Mouse (Mus musculus) CH12.LX (cell line): Measurements from ENCODE around the gene Ttc7b. TPM values are rescaled to one million over a fixed set of nuclear protein-coding genes. Genes with fewer than 3 reads are reported as not detected.

Experiments
- DNase-seq: peaks from one replicate; pipeline ENCODE4 v3.0.0-alpha.2; 2013; ENCODE audit errors: extremely low read depth
- H3K27ac ChIP-seq: 2 replicates; pipeline ENCODE4 v1.5.1; 2012; ENCODE audit warnings: low read depth, mild to moderate bottlenecking, control low read depth, moderate library complexity; ENCODE audit not compliant: insufficient read depth
- H3K27me3 ChIP-seq: replicated peaks from 2 replicates; pipeline ENCODE3; 2012; ENCODE audit warnings: inconsistent platforms
- H3K36me3 ChIP-seq, 2 experiments: replicated peaks in 1 of 2; 2 replicates each; pipeline versions ENCODE3 to v1.6.1; 2012; ENCODE audit warnings: inconsistent platforms in 1 of 2, low read length in 1 of 2, mild to moderate bottlenecking in 1 of 2, mixed read lengths in 1 of 2, moderate library complexity in 1 of 2; ENCODE audit not compliant: control insufficient read depth in 1 of 2, insufficient read depth in 1 of 2
- H3K4me1 ChIP-seq, 2 experiments: 2 replicates each; pipeline ENCODE4 v1.6.1; 2012; ENCODE audit warnings: inconsistent platforms in 1 of 2, moderate library complexity in 1 of 2; ENCODE audit not compliant: insufficient read depth in 2 of 2, control insufficient read depth in 1 of 2
- H3K4me2 ChIP-seq: 2 replicates; pipeline ENCODE4 v1.6.1; 2012; ENCODE audit warnings: low read depth, mild to moderate bottlenecking, control low read depth; ENCODE audit not compliant: poor library complexity, insufficient read depth, severe bottlenecking
- H3K4me3 ChIP-seq, 3 experiments: fragments of 150-350 bp in 1 of 3; sonication (generic) in 1 of 3; replicated peaks in 1 of 3; 2 replicates each; pipeline versions ENCODE3 to v1.5.1; 2011 to 2012; ENCODE audit warnings: low read depth in 2 of 3, low read length in 2 of 3, mild to moderate bottlenecking in 2 of 3, moderate library complexity in 2 of 3, control low read depth in 1 of 3, improper control_type of control experiment in 1 of 3, inconsistent platforms in 1 of 3, mixed read lengths in 1 of 3; ENCODE audit not compliant: poor library complexity in 1 of 3
- H3K79me2 ChIP-seq: replicated peaks from 2 replicates; pipeline ENCODE4 v1.6.1; 2012; ENCODE audit warnings: mild to moderate bottlenecking, moderate library complexity; ENCODE audit not compliant: control insufficient read depth, poor library complexity, insufficient read depth, severe bottlenecking; ENCODE audit errors: extremely low read depth
- H3K9ac ChIP-seq: 2 replicates; pipeline ENCODE4 v1.6.1; 2012; ENCODE audit warnings: low read depth, mild to moderate bottlenecking, control low read depth, moderate library complexity; ENCODE audit not compliant: insufficient read depth
- H3K9me3 ChIP-seq: replicated peaks from 2 replicates; pipeline ENCODE3; 2012; ENCODE audit warnings: low read length, inconsistent platforms, mixed read lengths
- BHLHE40 ChIP-seq: IDR thresholded peaks from 2 replicates; pipeline ENCODE4 v1.6.1; 2011; ENCODE audit warnings: mild to moderate bottlenecking, low read depth, low read length, improper control_type of control experiment
- CHD2 ChIP-seq: IDR thresholded peaks from 2 replicates; pipeline ENCODE4 v1.6.1; 2011; ENCODE audit warnings: low read length, improper control_type of control experiment
- E2F4 ChIP-seq: IDR thresholded peaks from 2 replicates; pipeline ENCODE4 v1.6.1; 2011; ENCODE audit warnings: low read depth, low read length, improper control_type of control experiment; ENCODE audit not compliant: insufficient replicate concordance
- ELF1 ChIP-seq: IDR thresholded peaks from 2 replicates; pipeline ENCODE4 v1.6.1; 2014; ENCODE audit warnings: low read depth, mild to moderate bottlenecking, inconsistent platforms, low read length, improper control_type of control experiment
- EP300 ChIP-seq: IDR thresholded peaks from 2 replicates; pipeline ENCODE4 v1.6.1; 2011; ENCODE audit warnings: low read length, improper control_type of control experiment
- ETS1 ChIP-seq: conservative IDR thresholded peaks from 2 replicates; pipeline ENCODE4 v1.6.1; 2012; ENCODE audit warnings: low read depth, mild to moderate bottlenecking, inconsistent platforms, low read length, improper control_type of control experiment, moderate library complexity
- GABPA ChIP-seq: IDR thresholded peaks from 2 replicates; pipeline ENCODE4 v1.6.1; 2012; ENCODE audit warnings: low read depth, low read length, improper control_type of control experiment, inconsistent platforms; ENCODE audit not compliant: insufficient replicate concordance
- MAFK ChIP-seq: IDR thresholded peaks from 2 replicates; pipeline ENCODE4 v1.6.1; 2011; ENCODE audit warnings: low read length, improper control_type of control experiment; ENCODE audit not compliant: insufficient replicate concordance
- MAZ ChIP-seq: IDR thresholded peaks from 2 replicates; pipeline ENCODE4 v1.6.1; 2012; ENCODE audit warnings: low read depth, mild to moderate bottlenecking, inconsistent platforms, low read length, improper control_type of control experiment, moderate library complexity
- MEF2A ChIP-seq: IDR thresholded peaks from 2 replicates; pipeline ENCODE4 v1.6.1; 2014; ENCODE audit warnings: low read depth, mild to moderate bottlenecking, inconsistent platforms, low read length, improper control_type of control experiment, borderline replicate concordance
- MXI1 ChIP-seq: IDR thresholded peaks from 2 replicates; pipeline ENCODE4 v1.6.1; 2011; ENCODE audit warnings: mild to moderate bottlenecking, low read depth, low read length, improper control_type of control experiment
- NELFE ChIP-seq: IDR thresholded peaks from 2 replicates; pipeline ENCODE4 v1.6.1; 2011; ENCODE audit warnings: low read depth, low read length, improper control_type of control experiment
- NRF1 ChIP-seq: IDR thresholded peaks from 2 replicates; pipeline ENCODE4 v1.6.1; 2014; ENCODE audit warnings: low read depth, mild to moderate bottlenecking, inconsistent platforms, low read length, improper control_type of control experiment, moderate library complexity
- RCOR1 ChIP-seq: conservative IDR thresholded peaks from 2 replicates; pipeline ENCODE4 v1.6.1; 2012; ENCODE audit warnings: low read depth, mild to moderate bottlenecking, inconsistent platforms, low read length, improper control_type of control experiment
- SIN3A ChIP-seq: IDR thresholded peaks from 2 replicates; pipeline ENCODE4 v1.6.1; 2012; ENCODE audit warnings: low read length, improper control_type of control experiment, inconsistent platforms
- UBTF ChIP-seq: IDR thresholded peaks from 2 replicates; pipeline ENCODE4 v1.6.1; 2012; ENCODE audit warnings: low read depth, mild to moderate bottlenecking, inconsistent platforms, low read length, improper control_type of control experiment, moderate library complexity
- USF2 ChIP-seq: conservative IDR thresholded peaks from 2 replicates; pipeline ENCODE4 v1.6.1; 2011; ENCODE audit warnings: low read depth, low read length, improper control_type of control experiment
- ZNF384 ChIP-seq: IDR thresholded peaks from 2 replicates; pipeline ENCODE4 v1.6.1; 2012; ENCODE audit warnings: low read depth, low read length, improper control_type of control experiment, inconsistent platforms
- dilution Hi-C: fragments of 300-500 bp; cut with MboI; formaldehyde crosslinking; loops from 2 replicates; pipeline ENCODE4 v1.14.3; 2020; ENCODE audit warnings: low sequenced_read_pairs; ENCODE audit not compliant: extremely low pct_unique_long_range_greater_than_20kb, extremely low pct_ligation_motif_present
- in situ Hi-C: fragments of 300-500 bp; cut with MboI; formaldehyde crosslinking; loops from 3 replicates; pipeline ENCODE4 v1.14.3; 2019; ENCODE audit warnings: low sequenced_read_pairs, low pct_ligation_motif_present, low pct_unique_long_range_greater_than_20kb, mixed read lengths
- polyA plus RNA-seq: library from polyadenylated mRNA; unstranded; fragments of >175 nt; gene quantifications from 2 replicates; pipeline ENCODE4 v1.2.1, GENCODE M21; 2012; ENCODE audit warnings: low read depth; ENCODE audit not compliant: insufficient read length
- total RNA-seq, 2 experiments: library from RNA; depleted of rRNA; stranded (reverse); fragments of 300-350 nt in 1 of 2; fragments of >200 nt in 1 of 2; gene quantifications; 2 replicates each; pipeline ENCODE4 v1.2.3; 2012 to 2014

Ttc7b gene
- total and polyA plus RNA-seq, 3 experiments: 7.8 to 18.3 (median 12.7) TPM

GRCm38 (mm10) chr12:100479270-100479869, 41.3 kb downstream of the Ttc7b start:
- TF ChIP-seq RCOR1 (no peak), BHLHE40 (no peak), MXI1 (no peak), NRF1 (no peak), GABPA (no peak), CHD2 (no peak)
- TF ChIP-seq, all 38 proteins: peak for 0
- H3K27me3 ChIP-seq: no peaks in the 10 kb centered on the region
- H3K4me2 ChIP-seq: no peak overlapping the region
- no peak overlapping the region for H3K9ac ChIP-seq
- no peaks in the 10 kb centered on the region for H3K79me2 ChIP-seq
- dilution Hi-C loops: no loop called here
- no peak overlapping the region for H3K4me3 ChIP-seq
- H3K36me3 ChIP-seq: peaks cover 0 to 50% of the 10 kb centered on the region in 2 experiments
- DNase-seq: no peak
- no peaks in the 10 kb centered on the region for H3K9me3 ChIP-seq
- in situ Hi-C loops: no loop called here
- peaks cover 0 to 32% of the 10 kb centered on the region in 2 experiments; a peak in 2 of 4 replicates for H3K4me1 ChIP-seq
- no peak overlapping the region for H3K27ac ChIP-seq

- Histone ChIP-seq H3K27me3 (no peaks in the 10 kb centered on the region), H3K4me2 (no peak overlapping the region), H3K79me2 (no peaks in the 10 kb centered on the region), H3K4me3 (no peak overlapping the region), H3K4me1 (peaks cover 0 to 29% of the 10 kb centered on the region in 2 experiments; a peak in 2 of 4 replicates), H3K27ac (no peak overlapping the region), H3K9ac (no peak overlapping the region), H3K36me3 (peaks cover 0 to 50% of the 10 kb centered on the region in 2 experiments), H3K9me3 (no peaks in the 10 kb centered on the region)
- in situ Hi-C loops: no loop called here
- dilution Hi-C loops: no loop called here
- TF ChIP-seq EP300: no peak
- TF ChIP-seq MAFK: no peak
- no peak for TF ChIP-seq MEF2A
- no peak for TF ChIP-seq ELF1
- TF ChIP-seq ZNF384: no peak
- TF ChIP-seq UBTF: no peak
- TF ChIP-seq E2F4: no peak
- no peak for TF ChIP-seq RCOR1
- TF ChIP-seq NELFE: no peak
- no peak for TF ChIP-seq MAZ
- no peak for TF ChIP-seq ETS1
- TF ChIP-seq NRF1: no peak
- TF ChIP-seq USF2: no peak
- no peak for TF ChIP-seq SIN3A
- no peak for DNase-seq
These were observed 42.0 kb downstream of the Ttc7b start for GRCm38 (mm10) chr12:100478615-100479014.
